Mouse (Mus musculus) limb, embryonic 15.5 days (tissue): ENCODE measurements around the gene Snx21. TPM values are rescaled to one million over a fixed set of nuclear protein-coding genes. Genes with fewer than 3 reads are reported as not detected.
A peak's percentile ranks its signal among the peaks of the same experiment; 100 is the strongest.
"Not testable (repeated sequence)": the region's sequence is repeated elsewhere in the genome, so short reads cannot be mapped to it uniquely, and the experiment has no call there.

Experiments
- ATAC-seq: fragments of 200-750 bp; cut with Nextera tagmentation; 2 replicates; pipeline ENCODE4 v1.8.0; 2017; ENCODE audit warnings: low read depth, moderate TSS enrichment; ENCODE audit not compliant: insufficient number of reproducible peaks, low FRiP score, low TSS enrichment
- H3K27ac ChIP-seq: fragments of 300-500 bp; sonication (generic); 2 replicates; pipeline ENCODE4 v1.5.1; 2015; ENCODE audit warnings: moderate library complexity, mild to moderate bottlenecking, inconsistent platforms
- H3K27me3 ChIP-seq: fragments of 300-500 bp; sonication (generic); 2 replicates; pipeline ENCODE4 v1.6.1; 2015; ENCODE audit warnings: inconsistent platforms
- H3K36me3 ChIP-seq: fragments of 300-500 bp; sonication (generic); 2 replicates; pipeline ENCODE4 v1.6.1; 2015; ENCODE audit warnings: inconsistent platforms
- H3K4me1 ChIP-seq: fragments of 300-500 bp; sonication (generic); 2 replicates; pipeline ENCODE4 v1.6.1; 2015; ENCODE audit warnings: inconsistent platforms
- H3K4me2 ChIP-seq: fragments of 300-500 bp; sonication (generic); 2 replicates; pipeline ENCODE4 v1.6.1; 2015; ENCODE audit warnings: mild to moderate bottlenecking, inconsistent platforms
- H3K4me3 ChIP-seq: fragments of 300-500 bp; sonication (generic); 2 replicates; pipeline ENCODE4 v1.5.1; 2015; ENCODE audit warnings: mild to moderate bottlenecking, inconsistent platforms
- H3K9ac ChIP-seq: fragments of 300-500 bp; sonication (generic); 2 replicates; pipeline ENCODE4 v1.6.1; 2015; ENCODE audit warnings: inconsistent platforms
- H3K9me3 ChIP-seq: fragments of 300-500 bp; sonication (generic); 2 replicates; pipeline ENCODE4 v1.6.1; 2016; ENCODE audit warnings: inconsistent platforms
- WGBS: fragments of 180-500 bp; shearing (Covaris S2); methylation state at CpG from one replicate; pipeline ENCODE4 v1.1.7; 2015; 5-methylcytosine and 5-hydroxymethylcytosine counted together
- polyA plus RNA-seq: library from polyadenylated mRNA; unstranded; fragments of >200 nt; fragmentation: Nextera tagmentation; extraction: Ambion mirVana; gene quantifications from 2 replicates; pipeline ENCODE4 v1.2.1, GENCODE M21; 2015

Gene Snx21
- polyA plus RNA-seq, 1 experiment from 2014 or later, result 33.8 TPM

GRCm38 (mm10) chr2:164786388-164786885 lies 814 bp downstream of the Snx21 start:
- Histone ChIP-seq H3K4me2 (peak overlapping the region; percentile 72), H3K27me3 (no peaks in the 10 kb centered on the region), H3K36me3 (peaks cover 18% of the 10 kb centered on the region), H3K9me3 (no peaks in the 10 kb centered on the region), H3K4me1 (peaks cover 27% of the 10 kb centered on the region), H3K9ac (peak overlapping the region; percentile 80), H3K4me3 (peak overlapping the region; percentile 63), H3K27ac (peak overlapping the region; percentile 93)
- no peak for ATAC-seq
- WGBS, result 7% methylated on average over 15 of the region's 15 CpGs

- Histone ChIP-seq H3K9ac (peak overlapping the region; percentile 80; the same call in 1 of the 2 replicates), H3K4me3 (peak overlapping the region; percentile 63), H3K9me3 (no peaks in the 10 kb centered on the region), H3K4me1 (peaks cover 27% of the 10 kb centered on the region), H3K27me3 (no peaks in the 10 kb centered on the region), H3K4me2 (peak overlapping the region; percentile 72), H3K27ac (peak overlapping the region; percentile 93), H3K36me3 (peaks cover 24% of the 10 kb centered on the region)
- 87% methylated on average over 3 of the region's 3 CpGs for WGBS
- ATAC-seq, result no peak
Measured at GRCm38 (mm10) chr2:164787032-164787431, 1.4 kb downstream of the Snx21 start.

- no peaks in the 10 kb centered on the region for H3K9me3 ChIP-seq
- 79% methylated on average over 10 of the region's 10 CpGs for WGBS
- H3K4me3 ChIP-seq, result no peak overlapping the region
- no peak overlapping the region for H3K27ac ChIP-seq
- no peaks in the 10 kb centered on the region for H3K27me3 ChIP-seq
- no peak overlapping the region for H3K4me2 ChIP-seq
- no peak overlapping the region for H3K9ac ChIP-seq
- H3K36me3 ChIP-seq, result peaks cover 32% of the 10 kb centered on the region
- no peak for ATAC-seq
- peaks cover 27% of the 10 kb centered on the region for H3K4me1 ChIP-seq
Measured at GRCm38 (mm10) chr2:164787779-164788178, 2.2 kb downstream of the Snx21 start.

GRCm38 (mm10) chr2:164788411-164788810 lies 2.8 kb downstream of the Snx21 start:
- peaks cover 38% of the 10 kb centered on the region for H3K36me3 ChIP-seq
- ATAC-seq, result no peak
- WGBS, result 65% methylated on average over 4 of the region's 4 CpGs
- H3K4me2 ChIP-seq, result no peak overlapping the region
- H3K27ac ChIP-seq, result no peak overlapping the region
- no peaks in the 10 kb centered on the region for H3K9me3 ChIP-seq
- H3K4me3 ChIP-seq, result no peak overlapping the region
- H3K4me1 ChIP-seq, result peaks cover 27% of the 10 kb centered on the region
- H3K9ac ChIP-seq, result no peak overlapping the region
- no peaks in the 10 kb centered on the region for H3K27me3 ChIP-seq

GRCm38 (mm10) chr2:164790451-164790850 lies 4.8 kb downstream of the Snx21 start:
- Histone ChIP-seq H3K4me1 (peaks cover 20% of the 10 kb centered on the region), H3K9me3 (no peaks in the 10 kb centered on the region), H3K4me3 (no peak overlapping the region), H3K36me3 (peaks cover 55% of the 10 kb centered on the region), H3K9ac (no peak overlapping the region), H3K27me3 (no peaks in the 10 kb centered on the region), H3K4me2 (no peak overlapping the region), H3K27ac (no peak overlapping the region)
- 81% methylated on average over 4 of the region's 4 CpGs for WGBS
- no peak for ATAC-seq

- no peak overlapping the region for H3K9ac ChIP-seq
- H3K4me3 ChIP-seq, result no peak overlapping the region
- peaks cover 17% of the 10 kb centered on the region for H3K4me1 ChIP-seq
- ATAC-seq, result no peak
- no peaks in the 10 kb centered on the region for H3K27me3 ChIP-seq
- peaks cover 69% of the 10 kb centered on the region for H3K36me3 ChIP-seq
- H3K4me2 ChIP-seq, result no peak overlapping the region
- no peak overlapping the region for H3K27ac ChIP-seq
- no peaks in the 10 kb centered on the region for H3K9me3 ChIP-seq
- 86% methylated on average over 18 of the region's 18 CpGs for WGBS
Measured at GRCm38 (mm10) chr2:164791841-164792261, 6.2 kb downstream of the Snx21 start.

GRCm38 (mm10) chr2:164792400-164793190 lies 7.0 kb downstream of the Snx21 start:
- peaks cover 10% of the 10 kb centered on the region for H3K4me1 ChIP-seq
- WGBS, result 88% methylated on average over 12 of the region's 12 CpGs

GRCm38 (mm10) chr2:164793236-164793635 lies 7.6 kb downstream of the Snx21 start:
- Histone ChIP-seq H3K36me3 (peaks cover 72% of the 10 kb centered on the region), H3K4me2 (no peak overlapping the region), H3K9me3 (no peaks in the 10 kb centered on the region), H3K9ac (no peak overlapping the region), H3K4me3 (no peak overlapping the region), H3K4me1 (peaks cover 6% of the 10 kb centered on the region), H3K27me3 (no peaks in the 10 kb centered on the region), H3K27ac (no peak overlapping the region; the same call in 1 of the 2 replicates)
- whole genome bisulfite sequencing, result 82% methylated on average over 3 of the region's 3 CpGs
- ATAC-seq, result no peak

More at GRCm38 (mm10) chr2:164792400-164793190, 7.0 kb downstream of the Snx21 start:
- Histone ChIP-seq H3K4me3 (no peak overlapping the region), H3K9me3 (no peaks in the 10 kb centered on the region), H3K9ac (no peak overlapping the region), H3K27me3 (no peaks in the 10 kb centered on the region), H3K4me2 (no peak overlapping the region), H3K27ac (no peak overlapping the region), H3K36me3 (peaks cover 72% of the 10 kb centered on the region)
- ATAC-seq, result no peak

- no peaks in the 10 kb centered on the region for H3K27me3 ChIP-seq
Measured at GRCm38 (mm10) chr2:164793772-164794171, 8.1 kb downstream of the Snx21 start.

GRCm38 (mm10) chr2:164794293-164794692 lies 8.7 kb downstream of the Snx21 start:
- Histone ChIP-seq H3K9ac (no peak overlapping the region), H3K4me2 (no peak overlapping the region), H3K27ac (no peak overlapping the region), H3K9me3 (no peaks in the 10 kb centered on the region), H3K4me3 (no peak overlapping the region), H3K4me1 (no peaks in the 10 kb centered on the region), H3K27me3 (no peaks in the 10 kb centered on the region), H3K36me3 (peaks cover 72% of the 10 kb centered on the region)
- 25% methylated on average over 5 of the region's 5 CpGs for WGBS
- no peak for ATAC-seq

More at GRCm38 (mm10) chr2:164793772-164794171, 8.1 kb downstream of the Snx21 start:
- peaks cover under 1% of the 10 kb centered on the region; the same call in 1 of the 2 replicates for H3K4me1 ChIP-seq
- H3K4me3 ChIP-seq, result no peak overlapping the region
- no peaks in the 10 kb centered on the region for H3K9me3 ChIP-seq
- H3K27ac ChIP-seq, result no peak overlapping the region; the same call in 1 of the 2 replicates
- no peak overlapping the region for H3K4me2 ChIP-seq
- peaks cover 71% of the 10 kb centered on the region for H3K36me3 ChIP-seq
- 88% methylated on average over 2 of the region's 2 CpGs for WGBS
- no peak for ATAC-seq
- H3K9ac ChIP-seq, result no peak overlapping the region

- 73% methylated on average over 4 of the region's 4 CpGs for WGBS
- H3K4me1 ChIP-seq, result no peaks in the 10 kb centered on the region
- no peak overlapping the region for H3K4me3 ChIP-seq
- H3K4me2 ChIP-seq, result no peak overlapping the region
- no peak overlapping the region for H3K27ac ChIP-seq
- peaks cover 78% of the 10 kb centered on the region for H3K36me3 ChIP-seq
- H3K27me3 ChIP-seq, result no peaks in the 10 kb centered on the region
- no peak for ATAC-seq
- no peak overlapping the region for H3K9ac ChIP-seq
- H3K9me3 ChIP-seq, result no peaks in the 10 kb centered on the region
Measured at GRCm38 (mm10) chr2:164795868-164796267, 10.2 kb downstream of the Snx21 start.

GRCm38 (mm10) chr2:164798554-164798953 lies 12.9 kb downstream of the Snx21 start:
- not testable (repeated sequence) for H3K4me1 ChIP-seq, H3K4me3 ChIP-seq, H3K27me3 ChIP-seq, ATAC-seq, H3K9ac ChIP-seq, H3K9me3 ChIP-seq, H3K4me2 ChIP-seq, H3K27ac ChIP-seq
- WGBS, result 84% methylated on average over 6 of the region's 6 CpGs
- peaks cover 65% of the 10 kb centered on the region for H3K36me3 ChIP-seq
